Mouse (Mus musculus): ENCODE results near the gene March10. TPM values are rescaled to one million over a fixed set of nuclear protein-coding genes. Genes with fewer than 3 reads are reported as not detected.

Gene March10
- total RNA-seq, 1 experiment, result 0.22 TPM

DNA sequence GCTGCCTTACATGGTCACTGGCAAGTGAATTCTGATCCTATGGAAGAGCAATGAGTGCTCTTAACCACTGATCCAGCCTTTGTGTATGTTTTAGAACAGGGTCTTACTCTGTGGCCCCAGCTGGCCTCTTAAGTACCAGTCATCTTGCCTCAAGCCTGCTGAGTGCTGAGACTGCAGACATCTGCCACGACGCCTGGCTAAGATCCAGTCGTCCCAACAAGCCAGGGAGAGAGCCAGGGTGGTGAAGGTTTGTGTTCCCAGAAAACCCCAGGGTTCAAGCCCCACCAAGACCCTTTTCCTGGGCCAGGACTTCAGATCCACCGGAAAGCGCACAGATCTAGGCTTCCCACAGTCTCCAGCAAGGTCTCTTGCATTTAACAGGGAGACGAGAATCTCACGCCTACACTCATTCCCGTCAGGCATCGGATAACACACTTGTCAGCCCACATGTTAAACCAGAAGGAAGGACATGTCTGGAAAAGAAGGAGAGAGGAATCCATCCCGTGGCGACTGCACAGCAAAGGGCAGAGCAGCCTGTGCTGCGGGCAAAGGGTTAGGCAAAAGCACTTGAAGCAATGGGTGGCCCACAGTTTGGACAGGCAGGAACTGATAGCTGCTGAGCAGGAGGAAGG is 144.1 kb downstream of the March10 start:
- Histone ChIP-seq H3K9ac (ENCODE audit: insufficient read depth, low read depth, low read length, poor library complexity, severe bottlenecking) (no peak overlapping the region), H3K36me3 (ENCODE audit: control insufficient read depth, insufficient read depth, low read length, poor library complexity, severe bottlenecking) (no peaks in the 10 kb centered on the region), H3K4me1 (ENCODE audit: control insufficient read depth in 2 of 2, insufficient read depth in 2 of 2, low read length in 2 of 2, poor library complexity in 1 of 2) (no peaks in the 10 kb centered on the region), H3K27ac (ENCODE audit: insufficient read depth, low read depth, low read length, poor library complexity, severe bottlenecking) (no peak overlapping the region), H3K9me3 (ENCODE audit: control insufficient read depth, insufficient read depth, low read depth, low read length) (no peaks in the 10 kb centered on the region), H3K4me3 (ENCODE audit: insufficient read depth in 1 of 2, low read depth in 1 of 2, low read length in 2 of 2, poor library complexity in 1 of 2, severe bottlenecking in 1 of 2) (no peak overlapping the region)
- in situ Hi-C loops (cut with MboI; ENCODE audit: low sequenced_read_pairs in 2 of 2, unreplicated experiment in 2 of 2), result no loop called here
- DNase-seq (ENCODE audit: low read depth, low spot score), result no peak
- TF ChIP-seq MAFK (IDR thresholded peaks at IDR 0.05; ENCODE audit: insufficient read depth, low read depth, low read length), result no peak
- TF ChIP-seq CHD2 (IDR thresholded peaks at IDR 0.05; ENCODE audit: low read depth, low read length), result no peak

DNA sequence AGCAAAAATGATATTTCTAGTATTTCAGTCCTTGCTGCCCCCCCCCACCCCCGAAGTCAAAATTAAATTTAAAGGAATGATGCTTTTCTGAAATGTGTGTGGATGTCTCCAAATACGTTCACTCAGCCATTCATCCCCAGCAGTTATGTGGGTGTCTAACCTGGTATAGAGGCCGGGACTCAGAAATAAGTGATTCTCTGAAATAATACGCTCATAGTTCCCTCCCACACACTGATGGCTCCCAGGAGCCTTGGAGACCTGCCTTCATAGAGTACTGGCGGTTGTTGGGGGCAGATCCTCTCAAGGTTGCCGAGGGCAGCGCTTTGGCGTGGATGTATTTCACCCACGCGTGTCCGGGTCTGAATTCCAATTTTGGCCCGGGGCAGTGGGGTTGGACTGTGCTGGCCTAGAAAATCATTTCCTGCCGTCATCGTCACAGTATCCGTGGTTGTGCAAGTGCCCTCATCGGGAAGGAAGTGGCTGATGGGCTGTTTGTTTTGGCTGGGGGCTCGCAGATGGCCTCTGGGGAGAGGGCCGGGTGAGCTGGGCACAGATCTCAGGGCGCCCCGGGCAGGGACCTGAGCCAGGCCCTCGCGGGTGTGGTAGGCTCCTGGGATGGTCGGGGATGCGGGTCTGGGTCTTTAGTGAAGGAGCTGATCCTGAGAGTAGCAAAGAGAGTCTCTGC is 145.1 kb downstream of the March10 start:
- in situ Hi-C loops (cut with MboI; ENCODE audit: low sequenced_read_pairs in 2 of 2, unreplicated experiment in 2 of 2), result no loop called here
- H3K4me1 ChIP-seq (ENCODE audit: control insufficient read depth in 2 of 2, insufficient read depth in 2 of 2, low read length in 2 of 2, poor library complexity in 1 of 2), result no peaks in the 10 kb centered on the region
- no peaks in the 10 kb centered on the region for H3K9me3 ChIP-seq (ENCODE audit: control insufficient read depth, insufficient read depth, low read depth, low read length)
- H3K36me3 ChIP-seq (ENCODE audit: control insufficient read depth, insufficient read depth, low read length, poor library complexity, severe bottlenecking), result no peaks in the 10 kb centered on the region
- no peak overlapping the region for H3K27ac ChIP-seq (ENCODE audit: insufficient read depth, low read depth, low read length, poor library complexity, severe bottlenecking)
- H3K4me3 ChIP-seq (ENCODE audit: insufficient read depth in 1 of 2, low read depth in 1 of 2, low read length in 2 of 2, poor library complexity in 1 of 2, severe bottlenecking in 1 of 2), result no peak overlapping the region
- TF ChIP-seq HCFC1 (IDR thresholded peaks at IDR 0.05; ENCODE audit: borderline replicate concordance, insufficient read depth, low read length), result no peak
- TF ChIP-seq ZNF384 (IDR thresholded peaks at IDR 0.05; ENCODE audit: low read depth, low read length), result no peak
- TF ChIP-seq CHD2 (IDR thresholded peaks at IDR 0.05; ENCODE audit: low read depth, low read length), result no peak
- TF ChIP-seq ZC3H11A (IDR thresholded peaks at IDR 0.05; ENCODE audit: borderline replicate concordance, low read depth, low read length), result no peak
- TF ChIP-seq MAFK (IDR thresholded peaks at IDR 0.05; ENCODE audit: insufficient read depth, low read depth, low read length), result no peak
- H3K9ac ChIP-seq (ENCODE audit: insufficient read depth, low read depth, low read length, poor library complexity, severe bottlenecking), result no peak overlapping the region
- DNase-seq (ENCODE audit: low read depth, low spot score), result no peak

Other genes starting within 250 kb of the March10 start
- 15.9 and 16.5 TPM in 2 replicates for gene Mrc2, start 164.1 kb downstream of the March10 start, total RNA-seq (2012; rRNA removed)
- 5.8 and 6.6 TPM in 2 replicates for gene Tanc2, start 133.3 kb upstream of the March10 start, total RNA-seq (2012; rRNA removed)

Data from ES-E14 (cell line).